Mouse (Mus musculus) liver, adult 2 months (tissue): Measurements from ENCODE around the gene Pcdh17.

Experiments used
- CTCF ChIP-seq: fragments of 200-500 bp; IDR thresholded peaks from 2 replicates; pipeline ENCODE4 v1.5.1; 2011; ENCODE audit warnings: low read depth, low read length, control low read depth
- POLR2A ChIP-seq: fragments of 200-500 bp; IDR thresholded peaks from 2 replicates; pipeline ENCODE4 v1.6.1; 2011; ENCODE audit warnings: low read length, control low read depth; ENCODE audit not compliant: insufficient read depth; ENCODE audit errors: extremely low read depth

DNA sequence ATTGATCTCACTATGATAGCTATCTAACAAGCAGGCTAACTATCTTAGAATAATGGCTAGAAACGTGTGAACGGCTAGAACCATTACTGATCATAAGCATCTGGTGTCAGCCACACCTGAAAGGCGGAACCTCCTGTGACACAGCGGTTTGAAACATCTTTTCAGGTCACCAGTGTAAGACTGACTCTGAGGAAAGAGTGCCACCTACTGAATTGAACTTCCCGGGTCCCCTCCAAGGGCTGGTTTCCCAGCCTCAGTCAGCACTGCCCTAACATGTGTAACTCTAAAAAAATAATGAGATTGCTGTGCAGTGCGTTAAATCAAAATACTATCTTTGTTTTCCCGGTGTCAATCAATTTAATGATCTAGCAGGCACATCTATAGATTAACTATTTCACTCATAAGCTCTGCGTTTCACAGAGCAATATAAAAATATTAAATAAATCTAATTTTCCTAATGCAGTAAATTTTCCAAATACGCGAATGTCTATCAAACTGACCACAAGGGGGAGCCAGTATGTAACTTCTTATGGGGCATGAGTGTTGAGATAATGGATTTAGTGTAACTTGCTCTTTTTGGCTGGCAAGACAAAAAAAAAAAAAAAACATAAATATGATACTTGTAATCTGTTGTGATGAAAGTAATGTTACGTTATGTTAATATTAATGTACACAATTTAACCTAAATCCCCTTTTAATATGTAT, 5.1 kb upstream of the Pcdh17 start:
- TF ChIP-seq POLR2A (no peak), CTCF (0 out of 2 replicates have a peak, but pooled peaks have one; percentile 20)
